Mouse (Mus musculus): ENCODE measurements around the gene Upk3bl.
"Not testable (repeated sequence)": the region's sequence is repeated elsewhere in the genome, so short reads cannot be mapped to it uniquely, and the experiment has no call there.

Upk3bl gene

GRCm38 (mm10) chr5:136084891-136085651 is 30.8 kb downstream of the Upk3bl start:
- DNase-seq (ENCODE audit: low spot score in 2 of 2): peak in 1 of 2 experiments; percentile 31

- DNase-seq (ENCODE audit: low spot score in 2 of 2): no peak
Observed at GRCm38 (mm10) chr5:136086290-136086689, 32.0 kb downstream of the Upk3bl start.

- DNase-seq (ENCODE audit: low spot score in 2 of 2): no peak
Observed at GRCm38 (mm10) chr5:136088821-136089575, 34.7 kb downstream of the Upk3bl start.

- DNase-seq (ENCODE audit: low spot score in 2 of 2): no peak
Observed at GRCm38 (mm10) chr5:136091927-136092326, 37.6 kb downstream of the Upk3bl start.

- DNase-seq (ENCODE audit: low spot score in 2 of 2): no peak
Observed at GRCm38 (mm10) chr5:136094249-136095010, 40.1 kb downstream of the Upk3bl start.

GRCm38 (mm10) chr5:136095089-136095488 is 40.8 kb downstream of the Upk3bl start:
- DNase-seq (ENCODE audit: low spot score in 2 of 2): no peak

- DNase-seq (ENCODE audit: low spot score in 2 of 2): no peak
Observed at GRCm38 (mm10) chr5:136098536-136098935, 44.2 kb downstream of the Upk3bl start.

GRCm38 (mm10) chr5:136102099-136102820 is 48.0 kb downstream of the Upk3bl start:
- peak; percentile 40 to 76 for DNase-seq (ENCODE audit: low spot score in 2 of 2)

- peak in 1 of 2 experiments; percentile 75 for DNase-seq (ENCODE audit: low spot score in 2 of 2)
Observed at GRCm38 (mm10) chr5:136104511-136104910, 50.2 kb downstream of the Upk3bl start.

GRCm38 (mm10) chr5:136108486-136108885 is 54.2 kb downstream of the Upk3bl start:
- DNase-seq (ENCODE audit: low spot score in 2 of 2): no peak

GRCm38 (mm10) chr5:136109042-136109441 is 54.8 kb downstream of the Upk3bl start:
- DNase-seq (ENCODE audit: low spot score in 2 of 2): no peak

GRCm38 (mm10) chr5:136113546-136113945 is 59.3 kb downstream of the Upk3bl start:
- DNase-seq (ENCODE audit: low spot score in 2 of 2): not testable (repeated sequence)
